Mouse (Mus musculus) cerebellum, adult 2 months (tissue): ENCODE measurements around the gene Armh3.

Experiments
- CTCF ChIP-seq: fragments of 200-500 bp; IDR thresholded peaks from 2 replicates; pipeline ENCODE4 v1.5.1; 2011; ENCODE audit warnings: low read depth, mild to moderate bottlenecking, control low read depth, low read length, moderate library complexity, borderline replicate concordance; ENCODE audit not compliant: insufficient read depth
- POLR2A ChIP-seq: fragments of 200-500 bp; IDR thresholded peaks from 2 replicates; pipeline ENCODE4 v1.6.1; 2011; ENCODE audit warnings: low read length, control low read depth, borderline replicate concordance; ENCODE audit not compliant: insufficient read depth

GRCm38 (mm10) chr19:45785470-45785869 lies 212.8 kb downstream of the Armh3 start:
- TF ChIP-seq POLR2A (no peak), CTCF (no peak)
